Mouse (Mus musculus): ENCODE results near the gene Mmp23. TPM values are rescaled to one million over a fixed set of nuclear protein-coding genes. Genes with fewer than 3 reads are reported as not detected.
A peak's percentile ranks its signal among the peaks of the same experiment; 100 is the strongest.

Gene Mmp23
- polyA plus RNA-seq (2014; fragmentation: Nextera tagmentation; extraction: Ambion mirVana), result 13.6 and 13.7 TPM in 2 replicates

- H3K9ac ChIP-seq (ENCODE audit: low read depth, low read length), result peak within 1 kb of the TSS; percentile 42; the same call in 1 of the 2 replicates
- H3K4me1 ChIP-seq (replicated peaks; ENCODE audit: control insufficient read depth, insufficient read depth, low read length), result peaks cover 29% of the 10 kb centered on the region
- H3K36me3 ChIP-seq (ENCODE audit: control insufficient read depth, insufficient read depth, low read length), result peaks cover 28% of the 10 kb centered on the region
- H3K4me3 ChIP-seq (ENCODE audit: low read depth, low read length), result peak within 1 kb of the TSS; percentile 48
- ATAC-seq (replicated peaks; ENCODE audit: low FRiP score) (peak; percentile 25), DNase-seq (ENCODE audit: low spot score) (no peak)
- peak within 1 kb of the TSS; percentile 80 for H3K4me2 ChIP-seq
- no peaks in the 10 kb centered on the region for H3K9me3 ChIP-seq (ENCODE audit: control insufficient read depth, low read length)
- peaks cover 47% of the 10 kb centered on the region for H3K27me3 ChIP-seq (replicated peaks; ENCODE audit: control insufficient read depth, insufficient read depth, low read length)
- H3K27ac ChIP-seq (ENCODE audit: low read depth, low read length), result no peak within 1 kb of the TSS
- WGBS, result 2% methylated on average over 33 of the region's 33 CpGs
Measured at GRCm38 (mm10) chr4:155653086-155653450, at the start of gene Mmp23. TSS of gene Mmp23 (minus strand) at chr4:155653384.

GRCm38 (mm10) chr4:155700425-155700824 lies 47.2 kb upstream of the Mmp23 start:
- Histone ChIP-seq H3K4me2 (no peak overlapping the region), H3K27ac (ENCODE audit: low read depth, low read length) (no peak overlapping the region), H3K4me1 (replicated peaks; ENCODE audit: control insufficient read depth, insufficient read depth, low read length) (peaks cover 6% of the 10 kb centered on the region; the same call in 1 of the 2 replicates), H3K9me3 (ENCODE audit: control insufficient read depth, low read length) (no peaks in the 10 kb centered on the region), H3K4me3 (ENCODE audit: low read depth, low read length) (no peak overlapping the region), H3K9ac (ENCODE audit: low read depth, low read length) (no peak overlapping the region), H3K27me3 (replicated peaks; ENCODE audit: control insufficient read depth, insufficient read depth, low read length) (peaks cover 16% of the 10 kb centered on the region), H3K36me3 (ENCODE audit: control insufficient read depth, insufficient read depth, low read length) (no peaks in the 10 kb centered on the region)
- ATAC-seq (replicated peaks; ENCODE audit: low FRiP score) (no peak), DNase-seq (ENCODE audit: low spot score) (no peak)

- H3K4me3 ChIP-seq (ENCODE audit: low read depth, low read length), result no peak overlapping the region
- 0 out of 2 replicates have a peak, but pooled peaks cover 2% of the 10 kb centered on the region for H3K4me1 ChIP-seq (replicated peaks; ENCODE audit: control insufficient read depth, insufficient read depth, low read length)
- no peaks in the 10 kb centered on the region for H3K36me3 ChIP-seq (ENCODE audit: control insufficient read depth, insufficient read depth, low read length)
- DNase-seq (ENCODE audit: low spot score) (no peak), ATAC-seq (replicated peaks; ENCODE audit: low FRiP score) (no peak)
- H3K9ac ChIP-seq (ENCODE audit: low read depth, low read length), result no peak overlapping the region
- no peak overlapping the region for H3K27ac ChIP-seq (ENCODE audit: low read depth, low read length)
- 64% methylated on average over 16 of the region's 16 CpGs for WGBS
- no peaks in the 10 kb centered on the region for H3K9me3 ChIP-seq (ENCODE audit: control insufficient read depth, low read length)
- no peak overlapping the region for H3K4me2 ChIP-seq
- peaks cover 45% of the 10 kb centered on the region for H3K27me3 ChIP-seq (replicated peaks; ENCODE audit: control insufficient read depth, insufficient read depth, low read length)
Measured at GRCm38 (mm10) chr4:155696261-155697255, 43.4 kb upstream of the Mmp23 start.

GRCm38 (mm10) chr4:155695531-155696062 lies 42.4 kb upstream of the Mmp23 start:
- Histone ChIP-seq H3K27ac (ENCODE audit: low read depth, low read length) (no peak overlapping the region), H3K4me1 (replicated peaks; ENCODE audit: control insufficient read depth, insufficient read depth, low read length) (0 out of 2 replicates have a peak, but pooled peaks cover 2% of the 10 kb centered on the region), H3K27me3 (replicated peaks; ENCODE audit: control insufficient read depth, insufficient read depth, low read length) (peaks cover 45% of the 10 kb centered on the region), H3K4me3 (ENCODE audit: low read depth, low read length) (no peak overlapping the region), H3K9ac (ENCODE audit: low read depth, low read length) (no peak overlapping the region), H3K9me3 (ENCODE audit: control insufficient read depth, low read length) (no peaks in the 10 kb centered on the region), H3K4me2 (peak overlapping the region; percentile 93), H3K36me3 (ENCODE audit: control insufficient read depth, insufficient read depth, low read length) (no peaks in the 10 kb centered on the region)
- ATAC-seq (replicated peaks; ENCODE audit: low FRiP score) (no peak), DNase-seq (ENCODE audit: low spot score) (no peak)
- WGBS, result 81% methylated on average over 4 of the region's 4 CpGs

- Histone ChIP-seq H3K4me2 (peak overlapping the region; percentile 93), H3K9ac (ENCODE audit: low read depth, low read length) (peak overlapping the region; percentile 55), H3K27ac (ENCODE audit: low read depth, low read length) (no peak overlapping the region), H3K9me3 (ENCODE audit: control insufficient read depth, low read length) (no peaks in the 10 kb centered on the region), H3K4me3 (ENCODE audit: low read depth, low read length) (peak overlapping the region; percentile 60), H3K4me1 (replicated peaks; ENCODE audit: control insufficient read depth, insufficient read depth, low read length) (0 out of 2 replicates have a peak, but pooled peaks cover 2% of the 10 kb centered on the region), H3K36me3 (ENCODE audit: control insufficient read depth, insufficient read depth, low read length) (no peaks in the 10 kb centered on the region), H3K27me3 (replicated peaks; ENCODE audit: control insufficient read depth, insufficient read depth, low read length) (peaks cover 45% of the 10 kb centered on the region)
- DNase-seq (ENCODE audit: low spot score) (peak; percentile 60), ATAC-seq (replicated peaks; ENCODE audit: low FRiP score) (no peak; the same call in 1 of the 2 replicates)
- WGBS, result 2% methylated on average over 87 of the region's 92 CpGs
Measured at GRCm38 (mm10) chr4:155694482-155695401, 41.6 kb upstream of the Mmp23 start.

- H3K4me2 ChIP-seq, result peak within 1 kb of the TSS; percentile 93
- DNase-seq (ENCODE audit: low spot score) (peak; percentile 50), ATAC-seq (replicated peaks; ENCODE audit: low FRiP score) (peak; percentile 44; the same call in 1 of the 2 replicates)
- H3K27ac ChIP-seq (ENCODE audit: low read depth, low read length), result no peak within 1 kb of the TSS
- peaks cover 45% of the 10 kb centered on the region for H3K27me3 ChIP-seq (replicated peaks; ENCODE audit: control insufficient read depth, insufficient read depth, low read length)
- WGBS, result 1% methylated on average over 45 of the region's 47 CpGs
- H3K36me3 ChIP-seq (ENCODE audit: control insufficient read depth, insufficient read depth, low read length), result no peaks in the 10 kb centered on the region
- H3K9ac ChIP-seq (ENCODE audit: low read depth, low read length), result peak within 1 kb of the TSS; percentile 55
- no peaks in the 10 kb centered on the region for H3K9me3 ChIP-seq (ENCODE audit: control insufficient read depth, low read length)
- H3K4me3 ChIP-seq (ENCODE audit: low read depth, low read length), result peak within 1 kb of the TSS; percentile 60
- 0 out of 2 replicates have a peak, but pooled peaks cover 2% of the 10 kb centered on the region for H3K4me1 ChIP-seq (replicated peaks; ENCODE audit: control insufficient read depth, insufficient read depth, low read length)
Measured at GRCm38 (mm10) chr4:155694111-155694481, 40.9 kb upstream of the Mmp23 start, which contains the start of gene Fndc10. TSS of gene Fndc10 (plus strand) at chr4:155694342.

- H3K4me2 ChIP-seq, result no peak overlapping the region
- no peak for DNase-seq (ENCODE audit: low spot score)
- no peaks in the 10 kb centered on the region for H3K36me3 ChIP-seq (ENCODE audit: control insufficient read depth, insufficient read depth, low read length)
- 93% methylated on average over 3 of the region's 3 CpGs for WGBS
- no peak for ATAC-seq (replicated peaks; ENCODE audit: low FRiP score)
- no peak overlapping the region for H3K27ac ChIP-seq (ENCODE audit: low read depth, low read length)
- H3K4me1 ChIP-seq (replicated peaks; ENCODE audit: control insufficient read depth, insufficient read depth, low read length), result 0 out of 2 replicates have a peak, but pooled peaks cover 2% of the 10 kb centered on the region
- H3K27me3 ChIP-seq (replicated peaks; ENCODE audit: control insufficient read depth, insufficient read depth, low read length), result peaks cover 45% of the 10 kb centered on the region
- H3K9ac ChIP-seq (ENCODE audit: low read depth, low read length), result no peak overlapping the region
- H3K4me3 ChIP-seq (ENCODE audit: low read depth, low read length), result no peak overlapping the region
- H3K9me3 ChIP-seq (ENCODE audit: control insufficient read depth, low read length), result no peaks in the 10 kb centered on the region
Measured at GRCm38 (mm10) chr4:155692421-155692820, 39.2 kb upstream of the Mmp23 start.

Measured in liver, embryonic 11.5 days (tissue).